Mouse (Mus musculus): ENCODE results near the gene Rps28. TPM values are rescaled to one million over a fixed set of nuclear protein-coding genes. Genes with fewer than 3 reads are reported as not detected.

Gene Rps28
- total RNA-seq, 2 experiments from 2014 or later: 702 to 791 TPM

- DNase-seq: no peak
These were observed 50.3 kb downstream of the Rps28 start for GRCm38 (mm10) chr17:33773871-33774572.

DNA sequence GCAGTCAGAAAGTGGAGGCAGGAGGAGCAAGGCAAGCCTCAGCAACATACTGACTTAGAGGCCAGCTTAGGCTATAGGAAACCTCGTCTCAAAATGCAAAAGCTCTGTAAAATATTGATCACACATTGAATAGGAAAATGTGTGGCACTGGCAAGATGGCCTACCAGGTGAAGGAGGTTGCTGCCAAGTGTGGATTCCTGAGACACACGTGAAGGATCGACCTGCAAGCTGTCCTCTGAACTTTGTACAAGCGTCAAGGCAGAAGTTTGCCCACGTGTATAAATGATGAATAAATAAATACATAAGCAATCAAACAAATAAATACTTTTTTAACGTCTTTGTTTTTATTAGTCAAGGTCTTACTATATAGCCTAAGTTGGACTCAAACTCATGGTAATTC, 50.9 kb downstream of the Rps28 start:
- no peak for DNase-seq

DNA sequence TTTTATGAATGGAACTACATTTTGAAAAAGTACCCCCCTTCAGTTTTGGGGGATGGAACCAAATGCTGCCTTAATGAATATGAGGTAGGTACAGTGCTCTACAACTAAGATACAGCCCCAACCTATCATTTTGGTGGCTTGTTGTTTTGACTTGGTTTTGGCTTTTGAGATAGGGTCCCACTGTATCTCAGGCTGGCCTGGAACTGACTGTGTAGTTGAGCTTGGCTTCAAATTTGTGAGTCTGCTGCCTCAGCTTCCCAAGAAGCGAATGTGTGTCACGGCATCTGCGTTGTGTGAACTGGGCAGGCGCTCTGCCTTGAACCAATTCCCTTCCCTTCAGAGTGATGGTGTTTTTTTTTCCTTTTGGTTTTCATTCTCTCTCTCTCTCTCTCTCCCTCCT, 52.7 kb downstream of the Rps28 start:
- DNase-seq: no peak

Other genes starting within 250 kb of the Rps28 start
- 1 to 10 TPM; 7.9 to 9.9 TPM for gene Zfp414, start 195.5 kb downstream of the Rps28 start, total RNA-seq (2021)
- gene Pram1, start 186.5 kb downstream of the Rps28 start, total RNA-seq (2021): under 1 TPM; 0.10 to 0.31 TPM
- gene Hnrnpm, start 137.7 kb downstream of the Rps28 start, total RNA-seq (2021): 10 to 100 TPM; 89.0 to 93.4 TPM
- 100 to 1,000 TPM; 131 to 133 TPM for gene March2, start 105.9 kb downstream of the Rps28 start, total RNA-seq (2021)
- 100 to 1,000 TPM; 202 to 251 TPM for gene Rab11b, start 64.0 kb downstream of the Rps28 start, total RNA-seq (2021)
- gene Angptl4, start 42.7 kb downstream of the Rps28 start, total RNA-seq (2021): 10 to 100 TPM in 1 of 2 experiments, 1 to 10 TPM in 1; 5.5 to 12.2 TPM
- 10 to 100 TPM; 49.0 to 64.9 TPM for gene Kank3, start 14.0 kb downstream of the Rps28 start, total RNA-seq (2021)
- gene Ndufa7, start within 50 bp of the Rps28 start, total RNA-seq (2021): 100 to 1,000 TPM; 645 to 655 TPM
- gene Cd320, start 18.5 kb upstream of the Rps28 start, total RNA-seq (2021): 10 to 100 TPM; 31.8 to 34.9 TPM
- gene Gm7029, start 49.3 kb upstream of the Rps28 start, total RNA-seq (2021): not detected
- 1 to 10 TPM in 1 of 2 experiments, under 1 TPM in 1; 0.80 to 1.4 TPM for gene Kifc1, start 66.1 kb upstream of the Rps28 start, total RNA-seq (2021)
- not detected for gene Platr17, start 80.6 kb upstream of the Rps28 start, total RNA-seq (2021)
- gene Daxx, start 84.9 kb upstream of the Rps28 start, total RNA-seq (2021): 10 to 100 TPM; 12.3 to 20.7 TPM
- 100 to 1,000 TPM; 111 to 115 TPM for gene Tapbp, start 91.3 kb upstream of the Rps28 start, total RNA-seq (2021)
- gene Zbtb22, start 91.3 kb upstream of the Rps28 start, total RNA-seq (2021): 10 to 100 TPM; 15.6 to 16.6 TPM
- 10 to 100 TPM; 30.9 to 31.8 TPM for gene Rgl2, start 105.0 kb upstream of the Rps28 start, total RNA-seq (2021)
- 10 to 100 TPM; 69.9 to 76.1 TPM for gene Pfdn6, start 115.8 kb upstream of the Rps28 start, total RNA-seq (2021)
- gene Wdr46, start 116.1 kb upstream of the Rps28 start, total RNA-seq (2021): 10 to 100 TPM; 10.3 to 10.9 TPM
- 1 to 10 TPM; 1.3 to 1.8 TPM for gene B3galt4, start 126.9 kb upstream of the Rps28 start, total RNA-seq (2021)
- gene Vps52, start 131.2 kb upstream of the Rps28 start, total RNA-seq (2021): 10 to 100 TPM; 36.8 to 39.7 TPM
- gene Rps18, start 131.4 kb upstream of the Rps28 start, total RNA-seq (2021): 100 to 1,000 TPM; 419 to 435 TPM
- 100 to 1,000 TPM; 204 to 337 TPM for gene H2-K1, start 175.8 kb upstream of the Rps28 start, total RNA-seq (2021)
- 10 to 100 TPM; 13.2 to 16.9 TPM for gene Ring1, start 200.1 kb upstream of the Rps28 start, total RNA-seq (2021)
- gene H2-Ke6, start 203.5 kb upstream of the Rps28 start, total RNA-seq (2021): 100 to 1,000 TPM; 131 to 137 TPM
- 10 to 100 TPM; 66.3 to 67.0 TPM for gene Slc39a7, start 207.1 kb upstream of the Rps28 start, total RNA-seq (2021)
- 10 to 100 TPM; 42.3 to 45.4 TPM for gene Rxrb, start 207.2 kb upstream of the Rps28 start, total RNA-seq (2021)
- gene Col11a2, start 214.9 kb upstream of the Rps28 start, total RNA-seq (2021): 1 to 10 TPM in 1 of 2 experiments, under 1 TPM in 1; 0.55 to 1.7 TPM

Data from heart, adult 18-20 months (tissue).